Mouse (Mus musculus) thymus, postnatal 25 days (tissue): ENCODE results near the gene Ubqln3.
A peak's percentile ranks its signal among the peaks of the same experiment; 100 is the strongest.

Source experiments
- DNase-seq: peaks from one replicate; pipeline ENCODE4 v3.0.0; 2022

Ubqln3 gene

DNA sequence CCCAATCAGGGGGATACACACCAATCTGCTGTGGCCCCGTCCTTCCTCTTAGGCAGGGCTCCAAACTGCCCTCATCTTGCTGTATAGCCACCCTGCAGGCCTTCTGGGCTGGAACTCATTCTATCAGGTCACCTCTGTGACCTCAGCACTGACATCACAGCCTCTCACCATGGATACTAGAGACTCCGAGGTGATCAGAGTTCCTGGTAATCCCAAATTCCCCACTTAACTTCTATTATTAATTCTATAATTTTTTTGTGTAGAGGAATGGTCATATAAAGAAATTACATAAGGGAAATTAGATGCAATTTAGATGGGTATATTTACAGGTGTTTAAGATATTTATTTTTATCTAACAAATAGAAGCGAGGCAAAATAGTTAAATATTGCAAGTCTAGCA, at the start of gene Ubqln3:
Gene Ubqln3 (minus strand): TSS at position 101 of the 400 bp plus-strand sequence.
- no peak for DNase-seq

- no peak for DNase-seq
Measured at GRCm38 (mm10) chr7:104191275-104191674, 48.2 kb upstream of the Ubqln3 start.

GRCm38 (mm10) chr7:104183292-104183691, 40.2 kb upstream of the Ubqln3 start, which contains the start of gene Olfr648:
Gene Olfr648, minus strand, starts transcription at chr7:104183392.
- DNase-seq, result no peak

GRCm38 (mm10) chr7:104179074-104179473, 36.0 kb upstream of the Ubqln3 start:
- no peak for DNase-seq

DNA sequence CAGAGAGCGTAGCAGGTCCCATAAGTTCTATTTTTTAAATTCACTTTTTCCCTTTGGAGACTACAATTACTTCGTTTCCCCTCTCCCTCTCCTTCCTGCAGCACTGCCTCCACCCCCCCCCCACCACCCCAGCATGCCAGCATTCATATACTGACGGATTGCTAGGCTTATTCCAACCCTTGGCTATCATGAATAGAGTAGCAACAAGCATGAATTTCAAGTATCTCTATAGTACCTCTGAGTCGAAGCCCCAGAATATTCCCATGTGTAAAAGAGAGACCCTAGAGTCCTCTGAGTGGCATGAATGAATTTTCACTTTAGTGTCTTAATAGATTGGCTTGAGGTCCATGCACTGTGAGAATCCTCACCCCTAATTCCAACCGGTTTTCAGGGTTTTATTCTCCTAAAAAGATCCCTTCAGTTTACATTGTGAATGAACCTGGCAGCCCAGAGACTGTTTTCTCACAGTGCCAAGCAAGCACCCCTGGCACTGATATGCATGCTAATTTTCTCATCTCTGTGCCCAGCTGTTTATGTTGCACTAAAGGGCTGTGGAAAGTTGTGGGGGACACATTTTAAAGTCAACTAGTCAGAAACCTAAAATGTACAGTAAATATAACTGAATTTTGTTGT, 35.5 kb upstream of the Ubqln3 start:
- DNase-seq, result no peak

GRCm38 (mm10) chr7:104175085-104175484, 32.0 kb upstream of the Ubqln3 start:
- no peak for DNase-seq

DNA sequence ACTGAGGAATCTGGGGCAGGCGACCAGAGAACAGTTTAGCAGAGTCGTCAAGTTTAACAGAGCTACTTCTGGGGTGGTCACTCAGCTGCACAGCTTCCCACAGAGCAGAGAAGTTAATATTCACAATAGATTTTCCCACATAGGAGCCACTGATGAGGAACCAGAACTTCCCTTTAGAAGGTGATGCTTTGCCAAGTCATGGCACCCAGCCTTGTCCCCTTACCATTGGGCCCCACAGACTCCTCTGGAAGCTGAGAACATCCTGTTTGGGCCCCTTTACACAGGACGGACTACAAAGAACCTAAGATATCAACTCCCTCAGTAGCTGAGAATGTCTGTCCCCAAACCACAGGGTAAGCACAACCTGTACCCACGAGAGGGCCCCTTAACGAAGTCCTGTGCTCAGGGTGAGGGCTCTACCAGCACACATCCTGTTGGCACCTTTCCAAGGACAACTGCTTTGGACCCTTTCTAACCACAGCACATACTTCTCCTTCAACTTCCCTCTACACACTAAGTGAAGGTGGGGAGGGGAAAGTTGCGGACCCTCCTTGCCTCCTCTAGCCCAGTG, 26.6 kb upstream of the Ubqln3 start:
- DNase-seq, result peak; percentile 12

DNA sequence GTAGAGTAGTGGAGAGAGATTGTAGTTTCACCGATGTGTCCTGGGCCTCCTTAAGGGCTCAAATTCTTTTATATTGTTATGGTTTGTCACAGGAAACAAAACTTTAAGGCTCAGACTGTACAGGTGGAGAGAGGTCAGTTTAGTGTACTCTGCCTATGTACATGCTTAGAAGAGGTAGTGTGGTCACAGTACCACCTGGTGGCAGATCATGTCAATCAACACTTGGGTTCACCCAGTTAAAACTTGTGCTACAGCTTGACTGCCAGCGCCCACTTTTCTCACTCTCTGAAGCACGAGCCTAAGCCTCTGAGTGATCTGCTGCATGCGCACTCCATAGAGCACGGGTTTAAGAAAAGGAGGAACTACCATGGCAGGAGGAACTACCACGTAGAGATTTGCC, 24.0 kb upstream of the Ubqln3 start:
- peak; percentile 35 for DNase-seq

- no peak for DNase-seq
Measured at GRCm38 (mm10) chr7:104150456-104150855, 7.4 kb upstream of the Ubqln3 start, which contains the start of gene Ubqlnl. Gene Ubqlnl, minus strand, starts transcription at chr7:104150556.

DNA sequence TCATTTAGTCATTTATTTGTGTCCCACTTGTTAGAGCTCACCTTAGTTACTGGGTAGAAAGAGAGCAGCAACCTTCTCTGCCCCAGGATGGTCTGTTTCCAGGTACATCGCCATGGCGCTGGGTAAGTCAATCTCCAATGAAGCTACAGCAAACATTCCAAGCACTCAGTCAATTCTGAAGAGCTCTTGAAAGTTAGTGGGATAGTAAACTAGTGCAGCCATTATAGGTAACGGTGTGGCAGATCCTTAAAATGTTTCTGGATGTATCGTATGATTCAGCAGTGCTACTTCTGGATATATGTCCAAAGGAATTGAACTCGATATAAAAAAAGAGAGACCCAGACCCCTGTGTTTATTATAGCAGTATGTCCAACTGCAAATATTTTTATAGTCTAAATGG, 5.8 kb downstream of the Ubqln3 start, which contains the start of gene Olfr643:
Gene Olfr643 (minus strand): TSS at position 101 of the 400 bp plus-strand sequence.
- DNase-seq, result no peak

- DNase-seq, result no peak
Measured at GRCm38 (mm10) chr7:104129726-104130125, 13.4 kb downstream of the Ubqln3 start, which contains the start of gene Ubqln5. Gene Ubqln5, minus strand, starts transcription at chr7:104129826.

DNA sequence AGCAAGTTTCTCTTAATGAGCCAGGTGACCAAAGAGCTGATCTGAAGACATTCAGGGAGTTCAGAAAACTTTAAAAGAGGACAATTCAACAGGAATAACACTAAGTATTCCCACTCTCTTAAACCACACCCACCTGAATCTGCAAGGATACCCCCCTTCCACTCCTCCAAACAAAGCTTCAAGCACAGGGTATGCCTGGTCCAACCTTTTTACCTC, 38.4 kb downstream of the Ubqln3 start, which contains the start of gene Olfr646:
Gene Olfr646 (plus strand): TSS at position 117 of the 216 bp plus-strand sequence.
- DNase-seq, result no peak

DNA sequence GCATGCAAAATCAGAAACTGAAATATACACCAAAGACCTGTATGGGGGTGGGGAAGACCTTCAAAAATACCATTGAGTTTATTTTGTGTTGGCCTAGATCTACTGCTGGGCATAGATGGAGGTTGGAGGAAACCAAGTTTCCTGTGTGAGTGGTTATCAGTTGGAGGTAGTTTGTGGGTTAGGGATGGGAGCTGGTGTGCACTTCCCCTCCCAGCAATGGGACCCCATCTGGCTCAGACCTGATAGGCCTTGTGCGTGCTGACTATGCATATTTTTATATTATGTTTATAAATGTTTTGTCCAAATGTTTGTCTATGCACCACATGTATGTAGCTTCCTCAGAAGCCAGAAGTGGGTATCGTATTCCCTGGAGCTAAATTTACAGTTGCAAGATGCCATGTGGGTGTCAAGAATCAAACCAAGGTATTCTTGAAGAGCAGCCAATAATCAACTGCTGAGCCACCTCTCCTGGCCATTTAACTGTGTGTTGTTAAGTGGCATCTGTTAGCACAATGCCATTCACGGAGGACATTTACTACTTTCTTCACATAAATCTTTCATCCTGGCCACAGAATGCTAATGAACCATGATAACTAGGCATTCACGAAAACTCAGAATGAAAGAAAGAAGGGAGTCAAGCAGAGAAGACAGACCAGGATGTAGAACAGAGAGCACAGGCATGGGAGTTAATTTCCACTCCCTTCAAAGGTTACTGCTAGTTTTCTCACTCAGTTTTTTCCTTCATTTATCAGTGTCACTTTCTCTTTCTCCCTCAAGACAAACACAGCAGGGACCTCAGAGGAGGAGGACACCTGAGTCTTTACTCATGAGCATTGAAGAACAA, 38.9 kb downstream of the Ubqln3 start:
- no peak for DNase-seq
